Mouse (Mus musculus) limb, embryonic 13.5 days (tissue): ENCODE data around the gene Gdf11. TPM values are rescaled to one million over a fixed set of nuclear protein-coding genes. Genes with fewer than 3 reads are reported as not detected.
A peak's percentile ranks its signal among the peaks of the same experiment; 100 is the strongest.

Experiments
- ATAC-seq: fragments of 200-750 bp; cut with Nextera tagmentation; 2 replicates; pipeline ENCODE4 v1.8.0; 2017; ENCODE audit warnings: low read depth, moderate number of reproducible peaks, moderate TSS enrichment; ENCODE audit not compliant: low FRiP score
- H3K27ac ChIP-seq: fragments of 300-500 bp; sonication (generic); 2 replicates; pipeline ENCODE4 v1.5.1; 2015; ENCODE audit warnings: inconsistent platforms, mild to moderate bottlenecking, moderate library complexity
- H3K27me3 ChIP-seq: fragments of 300-500 bp; sonication (generic); 2 replicates; pipeline ENCODE4 v1.6.1; 2015; ENCODE audit warnings: mild to moderate bottlenecking, inconsistent platforms
- H3K36me3 ChIP-seq: fragments of 300-500 bp; sonication (generic); 2 replicates; pipeline ENCODE4 v1.6.1; 2015; ENCODE audit warnings: inconsistent platforms, mild to moderate bottlenecking, moderate library complexity
- H3K4me1 ChIP-seq: fragments of 300-500 bp; sonication (generic); 2 replicates; pipeline ENCODE4 v1.6.1; 2015; ENCODE audit warnings: inconsistent platforms
- H3K4me2 ChIP-seq: fragments of 300-500 bp; sonication (generic); replicated peaks from 2 replicates; pipeline ENCODE4 v1.6.1; 2015; ENCODE audit warnings: inconsistent platforms, mild to moderate bottlenecking, moderate library complexity
- H3K4me3 ChIP-seq: fragments of 300-500 bp; sonication (generic); 2 replicates; pipeline ENCODE4 v1.5.1; 2015; ENCODE audit warnings: moderate library complexity, mild to moderate bottlenecking, inconsistent platforms
- H3K9ac ChIP-seq: fragments of 300-500 bp; sonication (generic); 2 replicates; pipeline ENCODE4 v1.6.1; 2015; ENCODE audit warnings: mild to moderate bottlenecking, inconsistent platforms
- H3K9me3 ChIP-seq: fragments of 300-500 bp; sonication (generic); 2 replicates; pipeline ENCODE4 v1.6.1; 2016; ENCODE audit warnings: inconsistent platforms
- WGBS: fragments of 180-500 bp; shearing (Covaris S2); methylation state at CpG from one replicate; pipeline ENCODE4 v1.1.7; 2015; 5-methylcytosine and 5-hydroxymethylcytosine counted together
- polyA plus RNA-seq: library from polyadenylated mRNA; unstranded; fragments of >200 nt; fragmentation: Nextera tagmentation; extraction: Ambion mirVana; gene quantifications from 2 replicates; pipeline ENCODE4 v1.2.1, GENCODE M21; 2015

Gdf11 gene
- polyA plus RNA-seq, 1 experiment from 2014 or later, result 12.5 TPM

DNA sequence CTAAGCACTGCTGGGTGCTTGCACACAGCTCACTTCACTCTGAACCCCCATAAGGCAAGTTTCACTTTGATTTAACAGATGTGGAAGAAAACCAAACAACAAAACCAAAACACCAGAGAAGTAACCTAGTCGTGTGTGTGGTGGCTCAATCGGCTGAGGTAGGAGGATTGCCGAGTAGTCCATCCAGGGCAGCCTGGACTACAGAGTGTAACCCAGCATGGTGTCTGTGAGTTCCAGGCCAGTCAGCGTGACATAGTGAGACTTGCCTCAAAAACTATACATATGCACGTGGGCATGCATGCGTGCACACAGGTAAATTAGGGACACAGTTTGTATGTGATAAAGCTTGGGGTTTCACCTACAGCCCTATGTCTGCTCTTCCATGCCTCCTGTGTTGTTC lies 25.9 kb upstream of the Gdf11 start:
- Histone ChIP-seq H3K27me3 (no peaks in the 10 kb centered on the region), H3K4me2 (no peak overlapping the region), H3K9ac (no peak overlapping the region), H3K27ac (no peak overlapping the region), H3K9me3 (no peaks in the 10 kb centered on the region), H3K4me3 (no peak overlapping the region), H3K36me3 (peaks cover 66% of the 10 kb centered on the region), H3K4me1 (peaks cover 40% of the 10 kb centered on the region)
- ATAC-seq, result no peak
- 87% methylated on average over 6 of the region's 6 CpGs for WGBS

- Histone ChIP-seq H3K36me3 (peaks cover 73% of the 10 kb centered on the region), H3K9ac (no peak overlapping the region)
- WGBS, result 93% methylated on average over 3 of the region's 3 CpGs
Observed at GRCm38 (mm10) chr10:128916665-128917064, 25.1 kb upstream of the Gdf11 start.

GRCm38 (mm10) chr10:128915550-128915949 lies 24.0 kb upstream of the Gdf11 start:
- no peak for ATAC-seq
- Histone ChIP-seq H3K4me1 (peaks cover 40% of the 10 kb centered on the region), H3K36me3 (peaks cover 79% of the 10 kb centered on the region)

More at GRCm38 (mm10) chr10:128916665-128917064, 25.1 kb upstream of the Gdf11 start:
- H3K9me3 ChIP-seq, result no peaks in the 10 kb centered on the region
- no peaks in the 10 kb centered on the region for H3K27me3 ChIP-seq
- no peak overlapping the region for H3K4me2 ChIP-seq
- H3K4me3 ChIP-seq, result no peak overlapping the region
- H3K27ac ChIP-seq, result no peak overlapping the region
- ATAC-seq, result no peak
- H3K4me1 ChIP-seq, result peaks cover 40% of the 10 kb centered on the region

GRCm38 (mm10) chr10:128913696-128914095 lies 22.2 kb upstream of the Gdf11 start:
- no peak overlapping the region for H3K4me3 ChIP-seq
- H3K4me1 ChIP-seq, result peaks cover 38% of the 10 kb centered on the region
- H3K4me2 ChIP-seq, result no peak overlapping the region; the same call in 1 of the 2 replicates
- WGBS, result 92% methylated on average over 12 of the region's 12 CpGs
- H3K27me3 ChIP-seq, result no peaks in the 10 kb centered on the region
- ATAC-seq, result no peak
- H3K9ac ChIP-seq, result no peak overlapping the region
- no peaks in the 10 kb centered on the region for H3K9me3 ChIP-seq
- H3K36me3 ChIP-seq, result peaks cover 72% of the 10 kb centered on the region
- no peak overlapping the region for H3K27ac ChIP-seq

More at GRCm38 (mm10) chr10:128915550-128915949, 24.0 kb upstream of the Gdf11 start:
- no peak overlapping the region for H3K4me3 ChIP-seq
- H3K4me2 ChIP-seq, result no peak overlapping the region
- 83% methylated on average over 2 of the region's 2 CpGs for WGBS
- no peaks in the 10 kb centered on the region for H3K27me3 ChIP-seq
- H3K9ac ChIP-seq, result no peak overlapping the region
- no peak overlapping the region for H3K27ac ChIP-seq
- no peaks in the 10 kb centered on the region for H3K9me3 ChIP-seq

DNA sequence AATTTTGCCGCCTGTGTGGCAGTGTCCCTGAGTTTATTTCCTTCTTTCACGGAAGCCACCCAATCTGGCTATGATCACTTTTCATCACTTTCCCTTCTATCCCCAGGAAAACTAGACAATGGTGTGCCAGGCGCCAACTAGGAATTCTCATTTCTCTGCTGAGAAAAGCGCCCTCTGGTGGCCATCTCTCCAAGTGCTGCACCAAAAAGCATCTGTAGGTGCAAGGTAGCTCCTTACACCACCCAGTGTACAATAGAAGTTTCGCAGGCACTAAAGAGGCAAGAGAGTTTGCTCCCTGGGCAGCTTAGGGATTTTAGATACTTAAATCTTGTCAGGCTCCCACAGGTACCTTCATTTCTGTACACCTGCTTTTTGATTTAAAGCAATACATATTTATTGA lies 21.7 kb upstream of the Gdf11 start:
- Histone ChIP-seq H3K9ac (no peak overlapping the region), H3K4me1 (peaks cover 38% of the 10 kb centered on the region), H3K27me3 (no peaks in the 10 kb centered on the region), H3K4me3 (no peak overlapping the region), H3K9me3 (no peaks in the 10 kb centered on the region), H3K36me3 (peaks cover 69% of the 10 kb centered on the region), H3K4me2 (no peak overlapping the region; the same call in none of the 2 replicates), H3K27ac (peak overlapping the region; percentile 49; the same call in 1 of the 2 replicates)
- WGBS, result 7% methylated on average over 5 of the region's 5 CpGs
- ATAC-seq, result no peak

DNA sequence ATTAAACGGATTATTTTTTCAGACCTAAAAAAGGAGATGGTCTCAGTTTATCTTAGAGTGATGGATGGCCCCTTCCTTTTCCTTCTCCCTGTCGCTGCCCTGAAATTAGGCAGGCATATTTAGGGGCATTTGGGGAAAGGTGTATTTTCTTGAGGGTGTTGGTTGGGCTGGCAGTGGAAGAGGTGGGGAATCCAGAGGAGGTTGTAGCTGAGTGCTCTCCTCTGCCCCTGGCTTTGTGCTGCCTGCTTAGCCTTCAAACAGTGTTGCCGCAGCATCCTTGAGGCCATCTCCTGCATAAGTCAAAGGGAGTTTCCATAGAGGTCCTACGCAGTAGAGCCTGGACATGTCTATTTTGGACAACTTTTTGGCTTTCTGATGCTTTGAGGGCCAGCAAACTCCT lies 21.3 kb upstream of the Gdf11 start:
- H3K9ac ChIP-seq, result 0 out of 2 replicates have a peak overlapping the region, but pooled peaks have one; percentile 20
- no peaks in the 10 kb centered on the region for H3K27me3 ChIP-seq
- peak overlapping the region; percentile 19; the same call in 1 of the 2 replicates for H3K4me2 ChIP-seq
- no peak for ATAC-seq
- H3K9me3 ChIP-seq, result no peaks in the 10 kb centered on the region
- WGBS, result 79% methylated on average over 4 of the region's 4 CpGs
- peak overlapping the region; percentile 49; the same call in 1 of the 2 replicates for H3K27ac ChIP-seq
- H3K4me1 ChIP-seq, result peaks cover 38% of the 10 kb centered on the region
- H3K4me3 ChIP-seq, result peak overlapping the region; percentile 7; the same call in 1 of the 2 replicates
- peaks cover 65% of the 10 kb centered on the region for H3K36me3 ChIP-seq

- ATAC-seq, result no peak
- no peaks in the 10 kb centered on the region for H3K9me3 ChIP-seq
- WGBS, result 78% methylated on average over 4 of the region's 4 CpGs
- no peak overlapping the region; the same call in 1 of the 2 replicates for H3K27ac ChIP-seq
- no peaks in the 10 kb centered on the region for H3K27me3 ChIP-seq
- H3K9ac ChIP-seq, result peak overlapping the region; percentile 51; the same call in 1 of the 2 replicates
- H3K4me1 ChIP-seq, result peaks cover 38% of the 10 kb centered on the region
- peaks cover 59% of the 10 kb centered on the region for H3K36me3 ChIP-seq
- H3K4me3 ChIP-seq, result no peak overlapping the region
- peak overlapping the region; percentile 77 for H3K4me2 ChIP-seq
Observed at GRCm38 (mm10) chr10:128912268-128912667, 20.8 kb upstream of the Gdf11 start.

- no peak for ATAC-seq
- no peaks in the 10 kb centered on the region for H3K9me3 ChIP-seq
- no peaks in the 10 kb centered on the region for H3K27me3 ChIP-seq
- peaks cover 38% of the 10 kb centered on the region for H3K4me1 ChIP-seq
- H3K27ac ChIP-seq, result 0 out of 2 replicates have a peak overlapping the region, but pooled peaks have one; percentile 96
- peak overlapping the region; percentile 77 for H3K4me2 ChIP-seq
- H3K4me3 ChIP-seq, result peak overlapping the region; percentile 87
- 83% methylated on average over 6 of the region's 6 CpGs for WGBS
- peak overlapping the region; percentile 100 for H3K9ac ChIP-seq
- H3K36me3 ChIP-seq, result peaks cover 51% of the 10 kb centered on the region
Observed at GRCm38 (mm10) chr10:128911430-128911829, 19.9 kb upstream of the Gdf11 start.

GRCm38 (mm10) chr10:128910066-128910841 lies 18.7 kb upstream of the Gdf11 start:
- peak; percentile 29 for ATAC-seq

DNA sequence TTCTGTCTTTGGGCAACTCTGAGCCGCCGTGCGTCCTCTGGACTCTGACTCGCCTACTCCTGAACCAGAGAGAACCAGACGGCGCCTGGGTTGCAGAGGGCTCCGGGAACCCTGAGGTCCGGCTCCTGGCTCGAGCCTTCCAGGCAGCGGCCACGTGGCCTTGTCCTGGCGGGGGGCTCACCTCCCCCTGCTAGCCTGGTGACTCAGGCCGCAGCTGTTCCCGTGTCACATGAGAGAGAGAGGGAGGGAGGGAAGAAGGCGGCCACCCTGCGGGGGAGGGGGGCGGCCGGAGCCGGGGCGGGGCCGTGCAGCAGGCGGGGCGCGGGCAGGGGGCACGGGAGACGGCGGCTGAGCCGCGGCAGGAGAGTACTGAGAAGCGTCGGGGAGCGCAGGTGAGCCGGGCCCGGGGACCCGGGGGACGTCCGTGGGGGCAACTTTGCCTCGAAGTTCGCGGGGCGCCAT lies 18.1 kb upstream of the Gdf11 start:
- Histone ChIP-seq H3K9ac (peak overlapping the region; percentile 100), H3K9me3 (no peaks in the 10 kb centered on the region), H3K4me2 (peak overlapping the region; percentile 77), H3K27me3 (no peaks in the 10 kb centered on the region), H3K4me3 (peak overlapping the region; percentile 87), H3K36me3 (peaks cover 34% of the 10 kb centered on the region), H3K4me1 (peaks cover 38% of the 10 kb centered on the region), H3K27ac (peak overlapping the region; percentile 96)
- peak; percentile 87 for ATAC-seq
- WGBS, result under 1% methylated on average over 38 of the region's 41 CpGs

More at GRCm38 (mm10) chr10:128910066-128910841, 18.7 kb upstream of the Gdf11 start:
- Histone ChIP-seq H3K4me1 (peaks cover 38% of the 10 kb centered on the region), H3K27me3 (no peaks in the 10 kb centered on the region), H3K4me3 (peak overlapping the region; percentile 87), H3K4me2 (peak overlapping the region; percentile 77), H3K9ac (peak overlapping the region; percentile 100), H3K27ac (peak overlapping the region; percentile 96), H3K9me3 (no peaks in the 10 kb centered on the region), H3K36me3 (peaks cover 40% of the 10 kb centered on the region)
- WGBS, result under 1% methylated on average over 60 of the region's 66 CpGs

DNA sequence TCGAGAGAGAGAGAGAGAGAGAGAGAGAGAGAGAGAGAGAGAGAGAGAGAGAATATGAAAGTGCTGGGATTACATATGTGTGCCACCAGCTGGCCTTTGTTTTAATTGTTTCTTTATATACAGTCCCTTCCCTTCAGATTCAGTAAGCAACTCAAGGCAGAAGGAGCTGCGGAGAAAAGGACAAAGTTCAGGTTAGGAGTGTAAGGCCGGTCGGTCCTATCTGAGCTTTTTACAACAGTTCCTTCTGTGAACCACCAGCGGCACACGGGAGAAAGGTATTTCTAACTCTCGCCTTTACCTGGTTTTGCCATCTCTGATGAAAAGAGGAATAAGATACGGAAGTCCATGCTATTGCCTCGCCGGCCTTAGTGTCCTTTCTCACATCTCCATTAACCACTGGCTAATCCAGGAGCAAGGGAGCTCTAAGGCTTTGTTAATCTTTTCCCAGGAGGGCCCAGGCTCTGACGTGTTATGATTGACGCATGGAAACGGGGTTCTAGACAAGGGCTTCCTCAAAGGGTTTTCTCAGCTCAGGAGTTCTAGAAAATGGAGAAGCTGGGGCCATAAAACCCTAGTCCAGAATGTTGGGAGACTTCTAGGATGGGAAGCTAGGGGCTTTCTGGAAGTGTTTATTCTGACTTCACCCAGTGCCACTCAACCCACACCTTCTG lies 17.4 kb upstream of the Gdf11 start:
- no peak for ATAC-seq
- no peaks in the 10 kb centered on the region for H3K9me3 ChIP-seq
- peak overlapping the region; percentile 87 for H3K4me3 ChIP-seq
- peak overlapping the region; percentile 100 for H3K9ac ChIP-seq
- H3K36me3 ChIP-seq, result peaks cover 27% of the 10 kb centered on the region
- H3K27me3 ChIP-seq, result no peaks in the 10 kb centered on the region
- H3K4me2 ChIP-seq, result peak overlapping the region; percentile 77
- 57% methylated on average over 13 of the region's 13 CpGs for WGBS
- peak overlapping the region; percentile 96 for H3K27ac ChIP-seq
- H3K4me1 ChIP-seq, result peaks cover 38% of the 10 kb centered on the region

- no peak for ATAC-seq
- Histone ChIP-seq H3K4me3 (no peak overlapping the region), H3K4me2 (no peak overlapping the region), H3K27me3 (no peaks in the 10 kb centered on the region), H3K27ac (no peak overlapping the region), H3K4me1 (peaks cover 7% of the 10 kb centered on the region), H3K9ac (no peak overlapping the region), H3K9me3 (no peaks in the 10 kb centered on the region), H3K36me3 (no peaks in the 10 kb centered on the region)
- WGBS, result 76% methylated on average over 5 of the region's 5 CpGs
Observed at GRCm38 (mm10) chr10:128904812-128905211, 13.3 kb upstream of the Gdf11 start.
